Mouse (Mus musculus) MEL-GATA-1-ER (cell line): Measurements from ENCODE around the gene Dnah3.

Experiments
- DNase-seq: peaks from one replicate; pipeline ENCODE4 v3.0.0-alpha.2; 2012; ENCODE audit warnings: low read depth; ENCODE audit errors: extremely low read depth

The Dnah3 gene

GRCm38 (mm10) chr7:120095180-120095579 lies at the start of gene Dnah3:
TSS of gene Dnah3 (minus strand) at chr7:120095280.
- no peak for DNase-seq

- DNase-seq, result no peak
Measured at GRCm38 (mm10) chr7:120142743-120143142, 47.7 kb upstream of the Dnah3 start.

DNA sequence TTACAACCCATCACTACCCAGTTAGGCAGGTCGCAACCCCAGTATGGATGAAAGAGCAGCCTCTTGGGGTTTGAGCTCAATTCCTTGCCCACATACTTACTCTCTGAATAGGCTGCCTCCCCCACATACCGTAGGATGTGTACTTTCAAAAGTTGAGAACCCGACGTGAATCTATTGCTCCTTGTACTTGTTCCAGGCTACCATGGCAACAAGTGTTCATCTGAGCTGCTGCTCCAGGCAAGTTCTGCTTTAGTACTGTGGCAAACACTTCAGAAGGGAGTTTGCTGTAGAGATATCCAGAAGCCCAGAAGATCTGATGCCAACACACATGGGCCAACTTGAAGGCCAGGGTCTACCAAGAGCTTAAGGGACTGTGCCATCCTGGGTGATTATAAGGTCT lies 33.9 kb upstream of the Dnah3 start:
- DNase-seq, result no peak

GRCm38 (mm10) chr7:120127686-120128059 lies 32.6 kb upstream of the Dnah3 start:
- no peak for DNase-seq

GRCm38 (mm10) chr7:120126976-120127685 lies 32.1 kb upstream of the Dnah3 start:
- no peak for DNase-seq

GRCm38 (mm10) chr7:120124844-120125243 lies 29.8 kb upstream of the Dnah3 start:
- DNase-seq, result no peak

GRCm38 (mm10) chr7:120123776-120124175 lies 28.7 kb upstream of the Dnah3 start:
- DNase-seq, result no peak

DNA sequence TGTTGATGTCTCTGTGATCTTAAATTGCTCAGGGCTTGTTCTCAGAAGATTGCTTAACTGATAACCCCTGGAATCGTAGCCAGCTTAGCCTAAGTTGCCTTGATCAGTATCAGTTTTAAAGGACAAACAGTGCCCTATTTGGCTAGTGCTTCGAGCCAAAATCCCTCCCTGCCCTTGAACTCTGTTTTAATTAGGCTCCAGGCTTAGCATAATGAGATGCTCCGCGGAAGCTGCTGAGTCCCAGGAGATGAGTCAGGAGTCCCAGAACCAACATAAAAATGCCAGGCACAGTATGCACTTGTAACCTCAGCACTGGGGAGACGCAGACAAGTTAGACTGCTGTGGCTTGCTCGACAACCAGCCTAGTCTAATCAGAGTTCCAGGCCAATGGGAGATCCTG lies 22.4 kb upstream of the Dnah3 start:
- DNase-seq, result no peak

DNA sequence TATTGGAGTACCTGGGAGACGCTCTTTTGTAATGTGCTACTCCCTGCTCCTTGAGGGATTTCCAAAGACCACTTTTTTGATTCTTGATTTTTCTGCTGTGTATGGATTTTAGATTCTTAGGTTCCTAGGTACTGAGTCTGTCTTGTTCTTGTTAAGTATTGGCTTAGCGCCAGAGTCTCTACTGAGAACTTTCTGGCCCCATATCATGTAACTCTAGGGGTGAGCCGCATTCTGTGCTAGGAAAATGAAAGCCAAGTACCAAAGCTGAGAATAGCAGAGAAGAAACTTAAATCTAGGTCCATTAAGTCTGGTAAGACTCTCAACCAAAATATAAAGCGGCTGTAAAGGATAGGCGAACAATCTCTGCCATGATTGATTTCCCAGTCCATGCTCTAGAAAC lies 21.9 kb upstream of the Dnah3 start:
- DNase-seq, result no peak

GRCm38 (mm10) chr7:120109676-120110075 lies 14.6 kb upstream of the Dnah3 start:
- DNase-seq, result no peak

GRCm38 (mm10) chr7:120106356-120106755 lies 11.3 kb upstream of the Dnah3 start:
- DNase-seq, result no peak

- DNase-seq, result no peak
Measured at GRCm38 (mm10) chr7:120104975-120105374, 9.9 kb upstream of the Dnah3 start.

DNA sequence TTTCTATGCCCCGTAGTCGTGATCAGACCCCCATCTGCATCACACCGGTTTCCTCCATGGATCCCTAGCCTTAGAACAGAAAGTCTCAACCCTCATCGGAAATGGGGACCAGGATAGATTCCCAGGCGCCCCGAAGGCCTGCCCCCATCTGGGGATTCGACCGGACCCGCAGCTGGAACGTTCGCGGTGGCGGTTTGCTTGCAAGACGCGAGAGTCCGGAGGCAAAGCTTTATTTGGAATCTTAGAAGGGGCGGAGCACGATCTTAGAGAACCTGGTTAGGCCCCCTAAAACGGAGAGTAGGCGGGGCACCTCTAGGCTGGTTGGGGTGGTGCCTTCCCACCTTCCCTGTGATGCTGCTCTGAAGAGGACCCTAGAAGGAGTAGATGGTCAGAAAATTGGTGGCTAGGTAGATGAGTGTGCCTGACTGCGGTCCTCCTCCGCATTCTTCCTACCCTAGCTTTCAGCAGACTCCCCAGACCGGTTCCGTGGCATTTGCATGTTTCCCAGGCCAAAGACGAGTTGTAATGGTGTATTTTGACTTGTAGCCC lies 8.0 kb upstream of the Dnah3 start:
- DNase-seq, result no peak

GRCm38 (mm10) chr7:120102164-120102972 lies 7.3 kb upstream of the Dnah3 start, which contains the start of gene Tmem159:
TSS of gene Tmem159 (plus strand) at chr7:120102353.
- no peak for DNase-seq

GRCm38 (mm10) chr7:120098403-120098802 lies 3.3 kb upstream of the Dnah3 start:
- DNase-seq, result peak; percentile 46

- no peak for DNase-seq
Measured at GRCm38 (mm10) chr7:120097845-120098244, 2.8 kb upstream of the Dnah3 start.

- no peak for DNase-seq
Measured at GRCm38 (mm10) chr7:120094216-120094615, 864 bp downstream of the Dnah3 start.

DNA sequence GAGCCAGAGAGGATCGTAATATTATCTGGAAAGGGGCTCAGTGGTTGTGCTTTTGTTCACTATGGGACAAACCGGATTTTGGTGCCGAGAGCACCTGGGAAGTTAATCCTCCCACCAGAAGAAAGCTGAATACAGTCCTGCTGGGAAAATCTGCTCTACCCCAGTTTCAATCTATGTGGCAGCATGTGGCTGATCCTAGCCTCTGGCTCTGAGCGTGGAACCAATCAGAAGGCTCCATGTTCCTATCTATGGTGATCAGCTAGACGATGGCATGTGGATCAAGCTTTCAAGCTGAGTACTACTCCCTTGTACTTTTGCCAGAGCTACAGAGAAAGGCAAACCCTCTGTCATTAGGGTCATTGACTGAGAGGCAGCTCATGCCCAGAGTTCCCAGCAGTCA lies 2.0 kb downstream of the Dnah3 start:
- no peak for DNase-seq

- no peak for DNase-seq
Measured at GRCm38 (mm10) chr7:120080177-120080576, 14.9 kb downstream of the Dnah3 start.

GRCm38 (mm10) chr7:120069164-120069563 lies 25.9 kb downstream of the Dnah3 start:
- no peak for DNase-seq

DNA sequence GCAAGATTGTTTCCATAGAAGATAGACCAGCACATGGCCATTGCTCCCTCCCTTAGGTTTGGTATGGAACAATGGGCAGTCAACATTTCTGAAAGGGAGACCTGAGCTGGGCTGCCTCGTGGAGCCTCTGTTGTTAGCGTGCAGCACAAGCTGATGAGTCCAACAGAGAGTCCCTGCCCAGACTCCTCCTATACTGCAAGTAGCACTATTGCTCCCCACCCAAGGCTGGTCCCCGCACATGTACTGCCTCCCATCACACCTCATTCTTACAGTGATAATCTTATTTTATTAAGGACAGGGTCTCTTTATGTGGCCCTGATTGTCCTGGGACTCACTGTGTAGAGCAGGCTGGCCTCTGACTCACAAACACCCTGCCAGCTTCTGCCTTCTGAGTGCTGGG lies 27.0 kb downstream of the Dnah3 start:
- DNase-seq, result no peak

DNA sequence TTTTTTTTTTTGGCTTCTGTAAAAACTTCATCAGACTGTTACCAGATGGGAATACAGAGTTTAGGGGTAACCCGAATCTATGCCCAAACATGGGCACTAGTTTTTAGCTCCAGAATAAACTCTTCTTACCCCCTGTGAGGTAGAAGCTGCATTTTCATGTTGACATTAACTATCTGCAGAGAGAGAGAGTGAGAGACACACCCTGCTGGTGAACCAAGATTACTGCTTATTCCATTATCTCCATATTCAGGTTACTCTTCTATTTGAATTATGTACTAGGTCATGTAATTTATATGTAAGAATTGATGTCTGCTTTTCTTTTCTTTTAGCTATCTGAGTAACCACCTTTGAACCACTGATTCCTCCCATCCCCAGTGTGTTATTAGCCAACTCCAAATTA lies 31.0 kb downstream of the Dnah3 start:
- DNase-seq, result no peak
